ENCODE assay signal across 17 mouse cellular contexts in genomic region chr12:91751893-91752597, GRCm38 (mm10).
"Had no signal": no experiment of that assay in that cellular context is flagged by ENCODE, and none has a peak within 500 bp of the region (broad histone marks: within the 10 kb centered on the region; RNA-seq: fewer than 3 reads in every experiment).

No protein-coding gene starts in this region.

- H3K4me2 ChIP-seq: lung, embryonic 14.5 days; midbrain, embryonic 12.5 days; neural tube, embryonic 13.5 days; neural tube, embryonic 15.5 days; stomach, embryonic 15.5 days had no signal

- H3K27me3 ChIP-seq: midbrain, embryonic 12.5 days; neural tube, embryonic 13.5 days; neural tube, embryonic 15.5 days; stomach, embryonic 15.5 days had no signal

- H3K27ac ChIP-seq: midbrain, embryonic 10.5 days; midbrain, embryonic 12.5 days; neural tube, embryonic 13.5 days; neural tube, embryonic 15.5 days; stomach, embryonic 15.5 days; stomach, postnatal 0 days had no signal

- ATAC-seq: midbrain, embryonic 16.5 days had no signal

- H3K9ac ChIP-seq: lung, embryonic 14.5 days; midbrain, embryonic 12.5 days; neural tube, embryonic 13.5 days; neural tube, embryonic 15.5 days; stomach, embryonic 15.5 days had no signal

- H3K4me3 ChIP-seq: midbrain, embryonic 10.5 days; midbrain, embryonic 12.5 days; myocyte; neural tube, embryonic 13.5 days; neural tube, embryonic 15.5 days; stomach, embryonic 15.5 days had no signal

- H3K9me3 ChIP-seq: midbrain, embryonic 10.5 days; midbrain, embryonic 12.5 days; neural tube, embryonic 13.5 days; neural tube, embryonic 15.5 days; stomach, embryonic 15.5 days had no signal

- H3K4me1 ChIP-seq: stomach, embryonic 15.5 days had no signal

- H3K36me3 ChIP-seq: midbrain, embryonic 10.5 days; midbrain, embryonic 12.5 days; neural tube, embryonic 13.5 days; neural tube, embryonic 15.5 days; stomach, embryonic 15.5 days had no signal

- DNase-seq: lung, adult 18-20 months; lung, embryonic 14.5 days; lung, postnatal 10 days; lung, postnatal 4 days; midbrain, embryonic 14.5 days; retina, postnatal 1 day; right cerebral cortex, adult 18-20 months; thymus, postnatal 14 days; thymus, postnatal 36 days had no signal
